Mouse (Mus musculus): ENCODE results near the gene Mup5.

GRCm38 (mm10) chr4:61855344-61855743, 20.3 kb upstream of the Mup5 start:
- TF ChIP-seq CTCF (IDR thresholded peaks at IDR 0.05; ENCODE audit: low read depth) (no peak), EP300 (IDR thresholded peaks at IDR 0.05; ENCODE audit: low read depth) (no peak)
